Mouse (Mus musculus) bone marrow macrophage, adult 2 months (primary cell): ENCODE data around the gene Art3. TPM values are rescaled to one million over a fixed set of nuclear protein-coding genes. Genes with fewer than 3 reads are reported as not detected.

Experiments used
- H3K27ac ChIP-seq: 2 replicates; pipeline ENCODE4 v1.5.1; 2012; ENCODE audit warnings: low read depth, low read length; ENCODE audit not compliant: insufficient read depth
- H3K4me1 ChIP-seq: 2 replicates; pipeline ENCODE4 v1.6.1; 2012; ENCODE audit warnings: low read length; ENCODE audit not compliant: control insufficient read depth, insufficient read depth
- H3K4me3 ChIP-seq: 2 replicates; pipeline ENCODE4 v1.5.1; 2012; ENCODE audit warnings: mild to moderate bottlenecking, low read length, moderate library complexity; ENCODE audit not compliant: insufficient read depth
- CTCF ChIP-seq: IDR thresholded peaks from 2 replicates; pipeline ENCODE4 v1.5.1; 2012; ENCODE audit warnings: low read depth, mild to moderate bottlenecking, low read length, moderate library complexity
- POLR2A ChIP-seq: IDR thresholded peaks from 2 replicates; pipeline ENCODE4 v1.6.1; 2012; ENCODE audit warnings: mild to moderate bottlenecking, low read depth, low read length, borderline replicate concordance
- polyA plus RNA-seq: library from polyadenylated mRNA; stranded (reverse); fragments of >200 nt; gene quantifications from 2 replicates; pipeline ENCODE4 v1.2.4, GENCODE M21; 2012; ENCODE audit not compliant: missing spikeins, insufficient read depth, insufficient read length

The Art3 gene
- polyA plus RNA-seq, result not detected in 2 replicates

- Histone ChIP-seq H3K4me1 (peaks cover 14% of the 10 kb centered on the region), H3K4me3 (peak within 1 kb of the TSS; percentile 51), H3K27ac (peak within 1 kb of the TSS; percentile 78)
- TF ChIP-seq POLR2A (no peak), CTCF (no peak)
Observed at GRCm38 (mm10) chr5:92331635-92332338, at the start of gene Art3. TSS of gene Art3 (plus strand) at chr5:92331827.

GRCm38 (mm10) chr5:92282571-92282970, 49.1 kb upstream of the Art3 start:
- Histone ChIP-seq H3K4me1 (peaks cover 18% of the 10 kb centered on the region), H3K4me3 (no peak overlapping the region), H3K27ac (no peak overlapping the region)
- no peak for TF ChIP-seq CTCF
- TF ChIP-seq POLR2A, result no peak

GRCm38 (mm10) chr5:92283107-92283506, 48.5 kb upstream of the Art3 start:
- TF ChIP-seq POLR2A, result no peak
- TF ChIP-seq CTCF, result no peak
- Histone ChIP-seq H3K4me1 (peaks cover 18% of the 10 kb centered on the region), H3K4me3 (no peak overlapping the region), H3K27ac (no peak overlapping the region)

- Histone ChIP-seq H3K4me1 (peaks cover 2% of the 10 kb centered on the region; the same call in 1 of the 2 replicates), H3K27ac (no peak overlapping the region), H3K4me3 (no peak overlapping the region)
- TF ChIP-seq CTCF (no peak), POLR2A (no peak)
Observed at GRCm38 (mm10) chr5:92287840-92288239, 43.8 kb upstream of the Art3 start.

- H3K4me3 ChIP-seq, result no peak overlapping the region
- H3K4me1 ChIP-seq, result peaks cover 2% of the 10 kb centered on the region; the same call in 1 of the 2 replicates
- no peak overlapping the region for H3K27ac ChIP-seq
- TF ChIP-seq POLR2A (no peak), CTCF (no peak)
Observed at GRCm38 (mm10) chr5:92291652-92292414, 39.8 kb upstream of the Art3 start.

GRCm38 (mm10) chr5:92294525-92294924, 37.1 kb upstream of the Art3 start:
- peaks cover 2% of the 10 kb centered on the region; the same call in 1 of the 2 replicates for H3K4me1 ChIP-seq
- no peak overlapping the region for H3K27ac ChIP-seq
- TF ChIP-seq POLR2A (no peak), CTCF (no peak)
- no peak overlapping the region for H3K4me3 ChIP-seq

- H3K4me3 ChIP-seq, result no peak overlapping the region
- no peak overlapping the region for H3K27ac ChIP-seq
- H3K4me1 ChIP-seq, result no peaks in the 10 kb centered on the region
- TF ChIP-seq CTCF, result no peak
Observed at GRCm38 (mm10) chr5:92302149-92302840, 29.3 kb upstream of the Art3 start.

- no peak overlapping the region for H3K27ac ChIP-seq
- TF ChIP-seq CTCF (no peak), POLR2A (no peak)
- H3K4me1 ChIP-seq, result peaks cover 4% of the 10 kb centered on the region
- no peak overlapping the region for H3K4me3 ChIP-seq
Observed at GRCm38 (mm10) chr5:92304291-92304690, 27.3 kb upstream of the Art3 start.

GRCm38 (mm10) chr5:92309681-92310511, 21.7 kb upstream of the Art3 start, which contains the start of gene Sdad1:
TSS of gene Sdad1 (minus strand) at chr5:92310479.
- Histone ChIP-seq H3K4me3 (peak within 1 kb of the TSS; percentile 81), H3K4me1 (peaks cover 4% of the 10 kb centered on the region), H3K27ac (no peak within 1 kb of the TSS)
- TF ChIP-seq CTCF (no peak), POLR2A (no peak)
